Mouse (Mus musculus): ENCODE measurements around the gene 1110051M20Rik. TPM values are rescaled to one million over a fixed set of nuclear protein-coding genes. Genes with fewer than 3 reads are reported as not detected.

Gene 1110051M20Rik
- polyA plus RNA-seq, 2 experiments, result 1.6 to 6.6 TPM

DNA sequence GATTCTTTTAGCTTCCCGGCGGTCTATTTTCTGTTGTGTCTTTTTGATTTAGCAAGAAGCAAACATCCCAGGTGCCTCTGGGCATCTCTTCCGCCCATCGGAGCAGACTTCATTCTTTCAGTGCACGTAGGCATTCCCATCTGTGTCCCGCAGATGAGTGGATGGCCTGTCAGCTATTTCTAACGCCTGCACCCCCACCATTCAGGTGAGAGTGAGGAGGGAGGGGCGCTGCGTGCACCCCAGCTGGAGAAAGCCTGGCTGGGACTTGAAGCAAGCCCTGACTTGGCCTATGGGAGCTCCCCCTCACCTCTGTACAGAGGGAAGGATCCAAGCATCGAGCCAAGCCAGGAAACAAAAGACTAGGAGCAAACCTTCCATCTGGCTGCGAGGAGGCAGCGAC lies 18.2 kb upstream of the 1110051M20Rik start:
- Histone ChIP-seq H3K27me3 (ENCODE audit: control insufficient read depth, insufficient read depth, low read length) (peaks cover 28% of the 10 kb centered on the region), H3K9me3 (ENCODE audit: control insufficient read depth, low read length) (no peaks in the 10 kb centered on the region; the same call in 1 of the 2 replicates), H3K36me3 (replicated peaks; ENCODE audit: control insufficient read depth, insufficient read depth, low read depth) (no peaks in the 10 kb centered on the region), H3K4me3 (ENCODE audit: insufficient read depth in 1 of 2, low read depth in 2 of 2, low read length in 2 of 2) (no peak overlapping the region), H3K9ac (replicated peaks) (no peak overlapping the region), H3K4me2 (ENCODE audit: low read depth) (no peak overlapping the region), H3K27ac (no peak overlapping the region), H3K4me1 (replicated peaks; ENCODE audit: control insufficient read depth in 2 of 2, insufficient read depth in 2 of 2, low read length in 1 of 2) (peaks cover 0 to 2% of the 10 kb centered on the region in 2 experiments; a peak in 1 of 4 replicates)
- WGBS (ENCODE audit: insufficient replicate concordance), result 25% methylated on average over 12 of the region's 12 CpGs
- no peak for TF ChIP-seq CTCF (IDR thresholded peaks at IDR 0.05; ENCODE audit: low read depth)
- no peak for TF ChIP-seq EP300 (IDR thresholded peaks at IDR 0.05; ENCODE audit: low read depth)
- DNase-seq (ENCODE audit: low read depth in 3 of 3, low spot score in 3 of 3) (no peak), ATAC-seq (ENCODE audit: insufficient read depth) (no peak)

GRCm38 (mm10) chr2:91462196-91462595 lies 17.7 kb upstream of the 1110051M20Rik start:
- H3K9me3 ChIP-seq (ENCODE audit: control insufficient read depth, low read length), result no peaks in the 10 kb centered on the region; the same call in 1 of the 2 replicates
- no peak for ATAC-seq (ENCODE audit: insufficient read depth)
- TF ChIP-seq EP300 (IDR thresholded peaks at IDR 0.05; ENCODE audit: low read depth) (no peak), CTCF (IDR thresholded peaks at IDR 0.05; ENCODE audit: low read depth) (no peak)

GRCm38 (mm10) chr2:91461341-91461740 lies 16.8 kb upstream of the 1110051M20Rik start:
- Histone ChIP-seq H3K36me3 (replicated peaks; ENCODE audit: control insufficient read depth, insufficient read depth, low read depth) (no peaks in the 10 kb centered on the region), H3K4me2 (ENCODE audit: low read depth) (no peak overlapping the region), H3K27ac (no peak overlapping the region), H3K9ac (replicated peaks) (no peak overlapping the region), H3K9me3 (ENCODE audit: control insufficient read depth, low read length) (no peaks in the 10 kb centered on the region; the same call in 1 of the 2 replicates), H3K27me3 (ENCODE audit: control insufficient read depth, insufficient read depth, low read length) (peaks cover 41% of the 10 kb centered on the region), H3K4me1 (replicated peaks; ENCODE audit: control insufficient read depth in 2 of 2, insufficient read depth in 2 of 2, low read length in 1 of 2) (peaks cover 0 to 7% of the 10 kb centered on the region in 2 experiments; a peak in 3 of 4 replicates), H3K4me3 (ENCODE audit: insufficient read depth in 1 of 2, low read depth in 2 of 2, low read length in 2 of 2) (no peak overlapping the region)
- 75% methylated on average over 3 of the region's 3 CpGs for WGBS (ENCODE audit: insufficient replicate concordance)
- DNase-seq (ENCODE audit: low read depth in 3 of 3, low spot score in 3 of 3), result no peak
- TF ChIP-seq CTCF (IDR thresholded peaks at IDR 0.05; ENCODE audit: low read depth) (no peak), EP300 (IDR thresholded peaks at IDR 0.05; ENCODE audit: low read depth) (no peak)
- ATAC-seq (ENCODE audit: insufficient read depth), result no peak

More at GRCm38 (mm10) chr2:91462196-91462595, 17.7 kb upstream of the 1110051M20Rik start:
- Histone ChIP-seq H3K4me1 (replicated peaks; ENCODE audit: control insufficient read depth in 2 of 2, insufficient read depth in 2 of 2, low read length in 1 of 2) (peaks cover 0 to 2% of the 10 kb centered on the region in 2 experiments; a peak in 1 of 4 replicates), H3K27ac (no peak overlapping the region), H3K4me2 (ENCODE audit: low read depth) (no peak overlapping the region), H3K4me3 (ENCODE audit: insufficient read depth in 1 of 2, low read depth in 2 of 2, low read length in 2 of 2) (no peak overlapping the region), H3K36me3 (replicated peaks; ENCODE audit: control insufficient read depth, insufficient read depth, low read depth) (no peaks in the 10 kb centered on the region), H3K27me3 (ENCODE audit: control insufficient read depth, insufficient read depth, low read length) (peaks cover 33% of the 10 kb centered on the region), H3K9ac (replicated peaks) (no peak overlapping the region)
- no peak for DNase-seq (ENCODE audit: low read depth in 3 of 3, low spot score in 3 of 3)
- 28% methylated on average over 2 of the region's 2 CpGs for WGBS (ENCODE audit: insufficient replicate concordance)

- Histone ChIP-seq H3K9me3 (ENCODE audit: control insufficient read depth, low read length) (no peaks in the 10 kb centered on the region; the same call in 1 of the 2 replicates), H3K4me2 (ENCODE audit: low read depth) (no peak overlapping the region), H3K4me1 (replicated peaks; ENCODE audit: control insufficient read depth in 2 of 2, insufficient read depth in 2 of 2, low read length in 1 of 2) (peaks cover 0 to 9% of the 10 kb centered on the region in 2 experiments; a peak in 3 of 4 replicates), H3K4me3 (ENCODE audit: insufficient read depth in 1 of 2, low read depth in 2 of 2, low read length in 2 of 2) (no peak overlapping the region), H3K27me3 (ENCODE audit: control insufficient read depth, insufficient read depth, low read length) (peaks cover 44% of the 10 kb centered on the region), H3K36me3 (replicated peaks; ENCODE audit: control insufficient read depth, insufficient read depth, low read depth) (no peaks in the 10 kb centered on the region), H3K9ac (replicated peaks) (no peak overlapping the region), H3K27ac (no peak overlapping the region)
- TF ChIP-seq CTCF (IDR thresholded peaks at IDR 0.05; ENCODE audit: low read depth) (no peak), EP300 (IDR thresholded peaks at IDR 0.05; ENCODE audit: low read depth) (no peak)
- ATAC-seq (ENCODE audit: insufficient read depth) (no peak), DNase-seq (ENCODE audit: low read depth in 3 of 3, low spot score in 3 of 3) (no peak)
- 63% methylated on average over 7 of the region's 7 CpGs for WGBS (ENCODE audit: insufficient replicate concordance)
These were observed 16.3 kb upstream of the 1110051M20Rik start for GRCm38 (mm10) chr2:91460771-91461170.

- Histone ChIP-seq H3K4me1 (replicated peaks; ENCODE audit: control insufficient read depth in 2 of 2, insufficient read depth in 2 of 2, low read length in 1 of 2) (peaks cover 0 to 9% of the 10 kb centered on the region in 2 experiments; a peak in 3 of 4 replicates), H3K27me3 (ENCODE audit: control insufficient read depth, insufficient read depth, low read length) (peaks cover 49% of the 10 kb centered on the region)
These were observed 15.6 kb upstream of the 1110051M20Rik start for GRCm38 (mm10) chr2:91460076-91460475.

More at GRCm38 (mm10) chr2:91460076-91460475, 15.6 kb upstream of the 1110051M20Rik start:
- WGBS (ENCODE audit: insufficient replicate concordance), result 59% methylated on average over 6 of the region's 6 CpGs
- Histone ChIP-seq H3K4me3 (ENCODE audit: insufficient read depth in 1 of 2, low read depth in 2 of 2, low read length in 2 of 2) (no peak overlapping the region), H3K36me3 (replicated peaks; ENCODE audit: control insufficient read depth, insufficient read depth, low read depth) (no peaks in the 10 kb centered on the region), H3K27ac (no peak overlapping the region), H3K9me3 (ENCODE audit: control insufficient read depth, low read length) (no peaks in the 10 kb centered on the region; the same call in 1 of the 2 replicates), H3K9ac (replicated peaks) (no peak overlapping the region), H3K4me2 (ENCODE audit: low read depth) (no peak overlapping the region)
- DNase-seq (ENCODE audit: low read depth in 3 of 3, low spot score in 3 of 3) (no peak), ATAC-seq (ENCODE audit: insufficient read depth) (no peak)
- TF ChIP-seq CTCF (IDR thresholded peaks at IDR 0.05; ENCODE audit: low read depth) (peak; percentile 40), EP300 (IDR thresholded peaks at IDR 0.05; ENCODE audit: low read depth) (no peak)

All from liver, embryonic 14.5 days (tissue).